Mouse (Mus musculus) large intestine, adult 2 months (tissue): ENCODE results near the gene Usp15. TPM values are rescaled to one million over a fixed set of nuclear protein-coding genes. Genes with fewer than 3 reads are reported as not detected.

Source experiments
- DNase-seq: peaks from one replicate; pipeline ENCODE4 v3.0.0-alpha.2; 2012; ENCODE audit warnings: low read depth, low spot score
- WGBS: fragments of 180-500 bp; shearing (Covaris S2); methylation state at CpG from one replicate; pipeline ENCODE4 v1.1.7; 2018; 5-methylcytosine and 5-hydroxymethylcytosine counted together
- polyA plus RNA-seq: library from polyadenylated mRNA; depleted of rRNA; stranded (reverse); fragments of >200 nt; gene quantifications from 2 replicates; pipeline ENCODE4 v1.2.3, GENCODE M21; 2012

Usp15 gene
- polyA plus RNA-seq, 1 experiment: 11.8 TPM

DNA sequence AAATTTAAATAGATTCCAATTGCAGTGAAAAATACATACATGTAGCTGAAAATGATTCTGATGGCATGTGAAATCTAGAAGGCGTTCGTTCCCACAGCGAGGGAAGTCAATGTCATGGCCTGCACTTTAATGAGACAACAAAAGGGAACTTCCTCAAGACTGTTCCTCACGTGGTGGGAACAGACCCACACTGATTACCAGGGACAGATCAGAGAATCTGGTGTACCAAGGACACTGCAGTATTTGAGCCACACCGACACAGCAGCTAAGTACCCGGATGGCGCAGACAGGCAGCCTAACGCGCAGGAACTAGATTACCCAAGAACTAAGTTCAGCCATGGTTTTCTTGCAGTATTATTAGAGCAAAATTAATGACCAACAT lies 84.0 kb downstream of the Usp15 start:
- DNase-seq: no peak
- WGBS: 92% methylated on average over 9 of the region's 9 CpGs

DNA sequence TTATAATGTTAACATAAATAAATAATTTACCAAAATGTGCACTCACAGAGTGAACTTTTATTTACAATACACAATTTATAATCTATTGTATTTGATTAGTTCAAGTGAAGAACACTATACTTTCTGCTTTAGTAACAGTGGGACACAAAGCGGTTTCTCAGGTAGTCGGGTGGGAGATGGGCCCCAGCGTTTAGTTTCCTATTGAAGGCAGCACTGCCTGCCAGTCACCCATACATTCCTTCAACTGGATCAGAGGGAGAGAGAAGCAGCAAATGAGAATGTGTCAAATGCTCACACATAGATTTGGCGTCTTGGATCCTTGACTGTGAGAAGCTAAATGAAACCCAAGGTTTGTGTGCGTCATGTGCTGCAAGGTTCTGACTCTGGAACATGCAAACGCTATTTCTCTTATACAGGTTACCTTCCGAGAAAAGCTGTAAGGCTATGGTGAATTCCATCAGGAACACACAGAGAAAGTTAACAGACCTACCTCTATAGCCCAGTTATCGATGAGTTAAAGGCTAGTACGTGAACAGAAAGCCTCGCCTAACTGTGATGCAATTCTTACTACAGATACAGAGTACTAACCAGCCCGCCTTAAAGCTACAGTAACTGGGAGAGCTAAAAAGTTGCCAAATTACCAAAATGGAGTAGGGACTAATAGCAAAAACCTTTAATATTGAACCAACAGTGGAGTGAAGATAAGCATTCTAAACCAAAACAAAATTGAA lies 84.6 kb downstream of the Usp15 start:
- WGBS: 79% methylated on average over 11 of the region's 11 CpGs
- DNase-seq: no peak

DNA sequence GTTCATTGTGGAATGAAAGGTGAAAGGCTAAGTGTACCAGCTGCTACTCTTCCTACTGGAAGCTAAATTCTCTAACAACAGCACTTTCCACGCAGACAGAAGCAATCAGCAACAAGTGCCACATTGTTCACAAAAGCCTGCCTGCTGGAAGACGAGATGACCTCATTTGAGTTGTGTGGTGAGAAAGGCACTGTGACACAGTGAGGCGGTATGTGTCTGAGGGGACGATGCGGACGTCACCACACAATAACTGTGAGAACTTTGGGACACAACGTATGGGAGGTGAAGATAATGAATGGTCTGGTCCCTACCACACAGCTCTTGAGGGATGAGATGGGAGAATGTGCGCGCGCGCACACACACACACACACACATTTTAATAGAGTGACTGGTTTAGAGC lies 86.2 kb downstream of the Usp15 start:
- no peak for DNase-seq
- WGBS: 89% methylated on average over 11 of the region's 11 CpGs

DNA sequence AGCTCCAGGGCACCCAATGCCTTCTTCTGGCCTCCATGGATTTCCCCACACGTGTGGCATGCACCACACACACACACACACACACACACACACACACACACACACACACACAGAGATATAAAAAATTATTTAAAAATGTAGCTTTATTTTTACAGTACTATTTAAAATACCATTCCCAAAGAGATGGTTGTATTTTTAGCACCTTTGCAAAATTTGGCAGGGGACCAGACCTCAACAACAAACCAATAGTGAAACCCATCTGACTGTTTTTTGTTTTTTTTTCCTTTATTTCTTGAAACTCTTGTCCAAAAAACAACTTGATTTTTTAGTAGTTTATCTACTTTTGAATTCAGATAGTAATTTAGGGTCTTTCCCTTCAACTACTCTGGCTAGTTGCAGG lies 88.3 kb downstream of the Usp15 start:
- DNase-seq: no peak
- WGBS: 65% methylated on average over 1 of the region's 1 CpGs

DNA sequence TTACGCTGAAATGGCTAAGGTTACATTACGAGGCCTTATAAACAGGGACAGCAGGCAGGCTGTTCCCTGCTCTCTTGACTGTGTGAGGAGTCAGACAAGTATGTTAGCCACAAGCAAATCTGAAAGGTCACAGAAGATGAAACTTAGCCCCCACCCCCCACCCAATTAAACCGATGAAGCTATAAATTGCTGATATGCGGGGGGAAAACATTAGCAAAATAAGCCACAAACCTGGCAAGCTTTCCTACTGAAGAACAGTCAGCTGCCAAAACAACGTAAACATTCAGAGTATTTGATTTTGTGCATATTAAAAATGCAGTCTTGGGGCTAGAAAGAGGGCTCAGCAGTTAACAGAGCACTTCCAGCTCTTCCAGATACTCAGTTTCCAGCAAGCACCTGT lies 88.7 kb downstream of the Usp15 start:
- 79% methylated on average over 5 of the region's 5 CpGs for WGBS
- DNase-seq: no peak

DNA sequence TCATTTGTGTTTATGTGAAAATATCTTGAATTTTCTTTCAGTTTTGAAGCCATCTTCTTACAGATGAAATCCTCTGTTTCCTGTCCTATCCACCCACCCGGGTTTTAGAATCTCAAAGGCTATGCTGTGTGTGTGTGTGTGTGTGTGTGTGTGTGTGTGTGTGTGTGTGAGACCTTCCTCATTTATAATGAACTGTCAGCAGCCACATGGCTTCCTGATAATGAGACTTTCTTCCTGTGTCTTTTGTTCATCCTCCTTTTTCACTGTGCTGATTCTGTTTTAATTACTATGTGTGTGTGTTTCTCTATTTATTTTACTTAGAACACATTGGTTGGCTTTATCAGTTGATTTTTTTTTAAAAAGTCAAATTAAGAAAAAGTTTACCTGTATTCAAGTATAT lies 95.5 kb downstream of the Usp15 start:
- DNase-seq: no peak
- 53% methylated on average over 1 of the region's 1 CpGs for WGBS

DNA sequence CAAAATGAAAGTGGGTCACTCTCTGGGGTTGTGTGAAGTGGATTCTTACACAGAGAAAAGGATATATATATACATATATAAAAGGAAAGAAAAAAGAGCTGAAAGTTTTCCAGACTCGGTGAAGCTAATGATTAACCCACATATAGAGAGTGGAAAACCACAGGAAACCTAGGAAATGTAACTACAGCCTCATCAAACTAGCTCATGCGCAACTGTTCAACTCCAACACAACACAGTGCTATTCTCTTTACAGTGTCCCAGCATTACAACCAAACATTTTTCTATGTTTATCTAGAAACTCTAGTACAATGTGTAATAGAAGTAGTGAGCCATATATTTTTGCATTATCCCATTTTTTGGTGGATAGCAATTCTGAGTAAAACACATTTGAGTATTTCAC lies 96.2 kb downstream of the Usp15 start:
- 37% methylated on average over 2 of the region's 2 CpGs for WGBS
- no peak for DNase-seq

DNA sequence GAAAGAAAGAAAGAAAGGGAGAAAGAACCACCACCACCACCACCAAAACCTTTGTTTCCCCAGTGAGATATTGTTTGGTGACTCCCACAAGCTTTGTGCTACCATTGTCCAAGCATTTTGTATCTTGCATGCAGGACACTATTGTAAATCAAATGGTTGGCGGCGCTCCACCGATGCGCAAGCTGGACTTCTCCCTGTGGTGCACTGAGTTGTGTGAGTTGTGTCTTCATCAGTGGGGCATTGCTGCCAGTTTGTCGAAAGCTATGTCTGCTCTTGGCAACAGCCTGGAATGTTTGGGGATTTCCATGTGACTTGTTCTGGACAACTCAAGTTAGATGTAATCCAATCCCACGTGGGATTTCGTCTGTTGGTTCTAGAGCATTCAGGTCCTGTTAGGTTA lies 102.3 kb downstream of the Usp15 start:
- no peak for DNase-seq
- 74% methylated on average over 7 of the region's 7 CpGs for whole genome bisulfite sequencing

DNA sequence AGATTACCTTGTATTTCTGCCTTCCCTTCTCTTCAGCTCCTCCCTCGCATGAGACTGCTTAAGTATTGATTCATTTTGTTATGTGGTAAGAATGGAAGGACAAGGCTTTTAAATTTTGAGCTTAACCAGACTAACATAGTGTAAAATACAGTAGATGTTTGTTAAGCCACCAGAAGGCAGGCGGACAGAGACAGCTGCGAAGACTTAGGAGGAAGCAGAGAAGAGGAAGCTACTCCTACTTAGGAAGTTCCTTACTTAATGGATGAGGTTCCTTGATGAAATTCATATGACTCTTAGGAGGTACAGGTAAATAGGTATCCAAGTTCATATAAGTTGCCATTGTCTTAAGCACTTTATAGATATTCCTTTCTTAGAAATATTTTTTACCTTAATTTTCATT lies 104.2 kb downstream of the Usp15 start:
- DNase-seq: no peak
- WGBS: 63% methylated on average over 3 of the region's 3 CpGs

DNA sequence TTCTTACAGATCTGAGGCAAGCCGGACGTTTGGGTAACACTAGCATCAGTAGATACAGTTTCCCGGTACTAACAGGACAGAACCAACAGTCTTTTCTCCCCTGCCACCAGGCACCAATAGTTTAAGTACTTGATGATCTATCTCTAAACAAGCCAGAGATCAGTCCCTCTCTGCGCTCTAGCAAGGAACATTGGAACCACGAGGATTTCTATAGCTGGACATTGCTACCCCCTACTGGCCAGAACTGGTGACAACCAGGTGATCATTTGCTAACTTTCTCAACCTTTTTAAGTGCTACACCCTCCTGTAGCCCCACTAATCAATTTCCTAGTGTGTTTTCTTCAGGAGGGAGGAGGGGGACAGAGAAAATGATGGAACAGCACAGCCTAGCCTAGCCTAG lies 105.1 kb downstream of the Usp15 start:
- peak; percentile 62 for DNase-seq
- 24% methylated on average over 5 of the region's 5 CpGs for WGBS

DNA sequence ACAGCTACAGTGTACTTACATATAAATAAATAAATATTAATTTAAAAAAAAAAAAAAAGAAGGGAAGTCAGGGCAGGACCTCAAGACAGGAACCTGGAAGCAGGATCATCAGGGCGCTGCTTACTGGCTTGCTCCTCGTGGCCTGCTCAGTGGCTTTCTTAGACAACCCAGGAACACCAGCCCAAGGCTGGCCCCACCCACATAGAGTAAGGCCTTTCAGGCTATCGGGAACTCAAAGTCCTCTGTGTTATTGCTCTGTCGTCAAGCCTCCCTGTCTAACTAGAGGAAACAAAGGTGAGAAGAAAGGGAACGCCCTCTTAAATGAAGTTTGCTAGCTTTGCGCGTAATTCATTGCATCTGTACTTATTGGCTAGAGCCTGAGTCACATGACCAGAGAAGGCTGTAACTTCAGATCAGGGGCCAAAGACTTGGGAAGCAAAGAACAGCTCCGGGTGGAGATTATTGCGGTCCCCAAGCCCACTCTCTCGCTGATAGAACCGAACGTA lies 107.3 kb downstream of the Usp15 start:
- WGBS: 31% methylated on average over 12 of the region's 12 CpGs
- peak; percentile 98 for DNase-seq

DNA sequence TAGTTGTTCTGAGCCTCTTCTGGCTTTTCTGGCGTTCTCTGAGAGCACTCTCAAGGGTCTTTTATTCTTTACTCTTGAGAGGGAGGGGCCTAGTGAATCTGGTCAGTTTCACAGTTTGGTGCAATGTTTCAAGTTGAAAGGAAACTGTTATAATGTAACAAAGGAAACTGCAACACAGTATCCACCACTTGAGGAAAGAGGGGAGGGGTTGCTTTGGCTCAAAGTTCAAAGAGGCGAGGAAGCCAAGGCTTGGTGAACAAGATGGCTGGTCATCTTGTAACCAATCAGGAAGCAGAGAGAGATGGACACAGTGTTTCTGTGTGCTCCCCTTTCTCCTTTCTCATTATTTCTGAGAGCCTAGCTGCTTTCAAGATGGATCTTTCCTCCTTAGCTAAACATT lies 109.9 kb downstream of the Usp15 start:
- no peak for DNase-seq
- WGBS: 83% methylated on average over 2 of the region's 2 CpGs

DNA sequence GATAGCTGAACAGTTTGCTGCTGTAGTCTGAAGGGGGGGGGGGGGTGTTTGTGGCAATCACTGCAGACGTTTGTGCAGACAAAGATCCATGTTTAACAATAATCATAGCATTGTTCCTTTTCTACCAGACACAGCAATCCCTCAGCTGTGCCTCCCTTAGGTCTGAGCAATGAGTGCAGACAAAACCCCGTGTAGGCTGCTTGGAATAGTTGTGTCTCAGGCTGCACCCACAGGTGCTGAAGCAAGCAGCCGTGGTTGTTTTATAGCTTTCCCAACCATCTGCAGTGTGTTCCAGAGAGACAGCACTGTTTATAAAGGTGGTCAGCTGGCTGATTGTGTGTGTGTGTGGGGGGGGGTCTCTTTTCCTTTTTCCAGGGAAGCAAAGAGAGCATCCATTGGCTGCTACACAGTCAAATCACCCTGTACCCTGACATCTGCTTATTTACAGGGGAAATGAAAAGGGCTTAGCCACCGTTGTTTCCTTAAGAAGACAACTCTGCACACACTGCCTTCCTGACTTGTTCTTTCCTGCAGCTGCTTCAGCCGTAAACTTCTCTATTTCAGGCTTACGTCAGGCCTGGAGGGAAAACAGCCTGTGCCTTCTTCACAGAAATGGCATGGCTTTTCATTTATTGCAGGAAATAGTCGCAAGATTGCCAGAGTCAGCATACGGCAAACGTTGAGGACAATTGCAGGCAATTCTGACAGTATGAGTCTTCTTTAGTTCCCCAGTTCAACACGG lies 111.7 kb downstream of the Usp15 start:
- DNase-seq: no peak
- WGBS: 7% methylated on average over 10 of the region's 10 CpGs

DNA sequence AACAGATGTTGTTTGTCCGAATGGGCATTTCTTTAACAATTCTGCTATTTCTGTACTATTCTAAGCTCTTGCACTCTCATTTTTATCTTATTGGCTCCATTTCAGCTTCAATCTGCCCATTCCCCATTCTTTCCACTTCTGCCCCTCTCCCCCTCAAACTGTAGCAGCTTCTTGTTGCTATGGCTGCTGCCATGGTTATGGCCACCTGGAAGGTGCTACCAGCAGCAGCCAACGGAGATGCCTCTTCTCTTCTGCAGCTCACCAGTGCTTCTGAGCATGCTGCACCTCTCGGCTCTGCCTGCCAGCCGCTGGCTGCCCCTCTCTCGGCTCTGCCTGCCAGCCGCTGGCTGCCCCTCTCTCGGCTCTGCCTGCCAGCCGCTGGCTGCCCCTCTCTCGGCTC lies 112.5 kb downstream of the Usp15 start:
- 71% methylated on average over 9 of the region's 9 CpGs for WGBS
- DNase-seq: no peak

DNA sequence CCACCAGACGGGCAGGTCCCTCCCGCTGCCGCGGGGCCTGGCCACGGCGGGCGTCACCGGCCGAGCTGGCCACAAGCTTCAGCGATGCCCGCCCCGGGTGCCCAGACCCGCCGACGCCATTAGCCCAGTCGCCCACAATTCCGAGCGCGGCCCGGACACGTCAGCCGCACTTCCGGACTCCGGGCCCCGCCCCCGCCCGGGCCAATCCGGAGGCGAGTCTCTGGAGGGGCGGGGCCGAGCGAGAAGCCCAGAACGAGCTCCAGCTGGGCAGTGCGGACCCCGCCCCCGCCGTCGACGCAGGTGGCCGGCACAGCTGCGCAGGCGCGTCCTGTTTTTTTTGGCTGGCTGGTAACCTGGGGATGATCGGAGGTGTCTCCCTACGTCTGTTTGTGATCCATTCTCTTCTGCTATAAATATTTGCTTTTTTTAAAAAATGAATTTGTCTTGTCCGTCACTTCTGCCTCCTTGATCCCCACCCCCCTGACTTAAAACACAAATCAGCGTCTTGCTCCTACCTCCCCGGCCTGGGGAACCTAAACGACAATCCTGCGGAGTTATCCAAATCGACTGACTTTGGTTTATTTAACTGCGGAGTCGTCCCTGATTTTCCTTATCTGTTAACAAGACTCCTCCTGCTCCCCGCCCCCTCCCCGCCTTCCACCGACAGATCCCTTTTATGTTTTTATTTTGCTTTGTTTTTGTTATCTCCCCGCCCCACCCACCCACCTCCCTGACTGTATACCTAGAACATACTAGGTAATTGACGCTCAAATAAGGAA lies 120.4 kb downstream of the Usp15 start, which contains the start of gene Mon2:
Gene Mon2, minus strand, starts transcription at position 261 of the 779 bp plus-strand sequence.
- peak; percentile 83 for DNase-seq

DNA sequence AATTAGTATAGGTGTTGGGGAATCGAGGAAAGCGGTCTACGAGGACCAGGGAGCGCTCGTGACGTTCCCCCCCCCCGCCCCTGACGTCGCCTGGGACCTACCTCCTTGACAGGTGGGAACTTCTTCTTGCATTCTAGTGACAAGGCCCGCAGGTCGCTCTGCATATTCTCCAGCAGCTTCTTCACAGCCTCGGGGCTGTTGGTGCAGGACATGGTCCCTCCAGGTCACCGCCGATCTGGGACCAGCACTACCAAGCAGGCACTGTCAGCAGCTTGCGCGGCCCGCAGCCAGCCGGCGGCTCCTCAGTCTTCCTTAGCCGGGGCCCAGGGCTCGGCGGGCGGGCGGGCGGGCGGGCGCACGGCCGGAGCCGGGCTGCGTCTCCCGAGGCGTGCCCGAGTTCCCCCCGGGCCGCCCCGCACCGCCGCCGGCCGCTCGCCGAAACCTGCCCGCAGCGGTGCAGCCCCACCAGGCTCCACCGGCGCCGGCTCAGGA lies 121.0 kb downstream of the Usp15 start:
- DNase-seq: no peak
- WGBS: under 1% methylated on average over 47 of the region's 48 CpGs

More for the DNA sequence above, 120.4 kb downstream of the Usp15 start, which contains the start of gene Mon2:
- under 1% methylated on average over 58 of the region's 58 CpGs for WGBS

DNA sequence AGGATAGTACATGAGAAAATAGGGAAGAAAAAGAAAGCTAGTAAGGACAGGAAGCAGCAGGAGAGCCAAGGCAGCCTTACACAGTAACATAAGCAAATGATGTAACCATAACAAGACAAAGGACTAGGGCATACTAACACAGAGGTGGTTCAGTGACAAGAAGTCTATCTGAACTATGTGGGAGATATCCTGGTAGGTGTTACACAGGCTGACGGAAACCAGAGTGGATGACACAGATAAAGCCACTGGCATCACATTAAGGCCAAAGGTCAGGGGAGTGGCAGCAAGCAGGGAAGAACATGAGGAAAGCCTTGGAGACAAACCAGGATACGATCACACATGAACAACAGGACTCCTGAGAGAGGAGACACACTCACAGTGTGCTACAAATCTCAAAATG lies 124.8 kb downstream of the Usp15 start:
- 28% methylated on average over 2 of the region's 2 CpGs for WGBS
- no peak for DNase-seq

DNA sequence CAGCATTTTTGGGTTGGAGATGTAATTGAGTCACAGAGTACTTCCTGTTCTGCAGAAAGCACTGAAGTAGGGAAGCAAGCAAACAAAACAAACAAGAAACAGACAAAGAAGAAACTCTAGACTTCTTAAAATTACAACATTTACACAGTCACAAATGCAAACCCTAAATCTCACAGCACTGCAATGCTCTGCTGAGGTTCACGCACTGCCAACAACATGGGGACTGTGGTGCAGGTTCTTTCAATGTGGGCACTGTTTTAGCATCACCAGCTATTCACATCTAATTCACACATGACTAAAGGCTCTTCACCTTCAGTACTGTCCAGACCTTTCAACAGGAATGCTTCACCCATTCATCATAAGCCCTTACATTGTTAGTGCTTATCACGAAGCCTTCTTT lies 133.8 kb downstream of the Usp15 start:
- 81% methylated on average over 2 of the region's 2 CpGs for WGBS
- DNase-seq: no peak

DNA sequence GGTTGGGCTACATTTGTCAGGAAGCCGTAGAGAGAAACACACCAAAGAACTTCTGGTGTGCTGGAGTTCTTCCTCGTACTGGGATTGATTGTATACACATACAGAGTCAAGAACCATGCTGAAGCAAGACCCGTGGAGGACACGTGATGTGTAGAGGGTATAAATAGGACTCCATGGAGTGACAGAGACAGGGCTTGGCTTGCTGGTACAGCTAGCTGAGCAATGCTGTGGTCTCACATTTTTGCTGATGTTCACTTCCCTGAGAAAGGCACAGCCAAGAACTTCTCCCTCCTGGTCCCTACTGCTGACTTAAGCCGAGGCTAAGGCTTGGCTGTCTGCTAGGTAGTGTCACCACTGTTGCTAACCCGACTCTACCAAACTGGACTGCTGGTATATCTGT lies 136.0 kb downstream of the Usp15 start:
- no peak for DNase-seq
- 77% methylated on average over 6 of the region's 6 CpGs for WGBS

DNA sequence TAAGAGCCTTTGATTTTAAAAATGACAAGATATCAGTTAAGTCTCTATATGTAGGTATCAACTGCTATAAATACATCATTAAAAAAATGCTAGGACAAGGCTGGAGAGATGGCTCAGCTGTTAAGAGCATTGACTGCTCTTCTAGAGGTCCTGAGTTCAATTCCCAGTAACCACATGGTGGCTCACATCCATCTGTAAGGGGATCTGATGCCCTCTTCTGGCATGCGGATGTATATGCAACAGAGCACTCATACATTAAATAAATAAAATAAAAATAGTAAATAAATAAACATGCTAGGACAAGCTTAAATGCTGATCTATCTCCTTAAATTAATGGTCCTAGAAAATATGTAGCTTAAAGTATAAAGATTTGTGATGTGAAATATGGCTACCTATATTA lies 139.7 kb downstream of the Usp15 start:
- DNase-seq: no peak
- WGBS: 87% methylated on average over 1 of the region's 1 CpGs
